Comparison of ENCODE assay signal across 8 mouse cellular contexts in the genomic region with DNA sequence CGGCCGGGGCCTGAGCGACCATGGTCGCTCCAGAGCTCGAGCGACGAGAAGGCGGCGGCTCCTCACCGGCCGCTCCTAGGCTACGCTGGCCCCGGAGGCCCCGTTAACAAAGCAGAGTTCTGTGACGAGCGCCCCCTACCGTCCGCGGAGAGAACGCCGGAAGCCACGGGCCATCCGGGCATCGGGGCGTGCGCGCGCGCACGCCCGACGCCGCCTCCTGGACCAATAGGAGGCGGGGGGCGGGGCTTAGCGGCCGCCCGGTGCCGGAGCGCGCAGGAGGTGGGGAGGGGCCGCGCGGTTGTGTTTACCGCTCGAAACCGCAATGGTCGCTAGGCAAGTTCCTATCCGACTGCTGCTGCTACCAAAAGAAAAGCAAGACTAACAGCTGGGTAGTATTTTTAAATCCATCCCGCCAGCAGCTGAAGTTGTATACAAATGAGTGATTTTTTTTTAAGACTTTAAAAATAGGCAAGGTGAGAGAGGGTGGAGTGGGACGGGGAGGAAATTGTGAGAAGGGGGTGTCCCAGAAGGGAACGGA. TPM values are rescaled to one million over a fixed set of nuclear protein-coding genes. Genes with fewer than 3 reads are reported as not detected.
DNase-seq lines count a peak whose midpoint lies in the region; ATAC-seq lines count a peak whose summit lies in the region.

A gene (minus strand): TSS at position 155 of the 538 bp plus-strand sequence.

- DNase-seq in embryo, embryonic 10 days (ENCODE audit: low spot score), result peak; percentile 92
- peak; percentile 96 for DNase-seq in gastrocnemius, postnatal 14 days
- DNase-seq in left cerebral cortex, postnatal 10 days (ENCODE audit: extremely low spot score in 1 of 2, low spot score in 2 of 2), result peak; percentile 94 to 97
- peak; percentile 91 for DNase-seq in right cerebral cortex, postnatal 25 days
- DNase-seq in urinary bladder, postnatal 4 days (ENCODE audit: low spot score in 2 of 2), result peak; percentile 91 to 98

- intact Hi-C loops in gastrocnemius, postnatal 14 days (cut with DNase I; ENCODE audit: low total_unique reads), result no loop called here
- intact Hi-C loops in left cerebral cortex, postnatal 10 days (cut with DNase I), result no loop called here

- peak; percentile 87 for ATAC-seq in activated CD4-positive, CD25-positive, alpha-beta regulatory T cell, adult 4 months
- peak; percentile 86 for ATAC-seq in inflammation-experienced regulatory T-cells, adult 6 months
- peak; percentile 85 for ATAC-seq in megakaryocyte-erythroid progenitor cell, adult 5-6 weeks (replicated peaks; ENCODE audit: low FRiP score, low TSS enrichment, poor library complexity, severe bottlenecking)

RNA-seq across cellular contexts. Expression of the gene that starts here (rescaled TPM):
- polyA plus RNA-seq in activated CD4-positive, CD25-positive, alpha-beta regulatory T cell, adult 4 months (2017; shearing (Covaris generic)), result 10 to 100 TPM; 44.4 to 62.8 TPM
- 10 to 100 TPM; 29.4 to 29.8 TPM for total RNA-seq in gastrocnemius, postnatal 14 days (2021)
- polyA plus RNA-seq in inflammation-experienced regulatory T-cells, adult 6 months (2017; shearing (Covaris generic)), result 10 to 100 TPM; 42.1 to 88.6 (median 50.8) TPM
- 10 to 100 TPM; 39.5 to 42.1 TPM for total RNA-seq in left cerebral cortex, postnatal 10 days (2021)
- total RNA-seq in megakaryocyte-erythroid progenitor cell, adult 5-6 weeks (2014; fragmentation: Nextera tagmentation), result 43.6 and 58.8 TPM in 2 replicates
- 45.6 and 63.7 TPM in 2 replicates for total RNA-seq in megakaryocyte-erythroid progenitor cell, adult 5-6 weeks (2017)

Comparison
In these comparisons a context has a peak if more than half of its experiments do, and no peak if none do; other contexts are left out.
1. Peak in every context shown above with its lines: DNase-seq and ATAC-seq.